8 mouse cellular contexts compared by ENCODE assay signal in the genomic region with DNA sequence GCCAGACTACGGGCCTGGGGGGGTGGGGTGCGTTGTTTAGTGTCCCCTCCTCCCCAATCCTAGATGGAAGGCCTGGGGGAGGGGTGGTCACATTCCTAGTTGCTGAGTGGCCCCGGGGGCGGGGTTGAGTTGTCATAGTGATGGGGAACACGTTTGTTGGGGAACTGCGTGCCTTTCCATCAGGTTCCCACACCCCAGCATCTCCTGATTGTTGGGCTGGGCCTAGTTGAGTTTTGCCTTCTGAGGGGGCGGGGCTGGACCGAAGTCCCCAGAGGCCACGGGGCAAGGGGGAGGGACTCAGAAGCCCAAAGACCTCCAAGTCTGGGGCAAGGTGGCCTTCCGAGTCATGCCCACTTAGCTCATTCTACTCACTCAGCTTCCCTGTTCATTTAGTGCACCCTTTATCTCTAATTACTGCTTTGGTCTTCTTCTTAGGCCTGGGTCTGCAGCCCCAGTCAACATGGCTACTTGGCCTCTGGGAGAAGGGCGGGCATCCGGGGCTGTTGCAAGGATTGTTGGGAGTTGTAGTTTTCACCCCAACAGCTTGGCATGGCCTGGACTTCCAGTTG. TPM values are rescaled to one million over a fixed set of nuclear protein-coding genes. Genes with fewer than 3 reads are reported as not detected.
DNase-seq lines count a peak whose midpoint lies in the region; ATAC-seq and TF ChIP-seq lines count a peak whose summit lies in the region.

No protein-coding gene starts in this region.

- DNase-seq in left cerebral cortex, adult 2 months (ENCODE audit: extremely low spot score in 1 of 2, low spot score in 2 of 2): peak in 1 of 2 experiments; percentile 45
- DNase-seq in left cerebral cortex, adult 11 months (ENCODE audit: low spot score): no peak
- DNase-seq in embryo, embryonic 10 days (ENCODE audit: low spot score): peak; percentile 85
- DNase-seq in gastrocnemius, postnatal 4 days (ENCODE audit: low spot score in 2 of 2): peak; percentile 67 to 80
- peak; percentile 96 for DNase-seq in liver, adult 2 months (ENCODE audit: extremely low read depth, low read depth, low spot score)
- peak; percentile 80 for DNase-seq in testis, postnatal 14 days (ENCODE audit: low spot score)

- H3K79me2 ChIP-seq in liver, adult 2 months (ENCODE audit: control insufficient read depth, insufficient read depth, low read length): peaks cover 41% of the 10 kb centered on the region

- peak overlapping the region; percentile 60 for H3K9ac ChIP-seq in intestine, embryonic 16.5 days (ENCODE audit: low read depth, low read length)
- H3K9ac ChIP-seq in liver, adult 2 months (ENCODE audit: low read depth, low read length): peak overlapping the region; percentile 72

- peak overlapping the region; percentile 59 for H3K4me2 ChIP-seq in intestine, embryonic 16.5 days (ENCODE audit: low read depth, low read length)

- intact Hi-C loops in left cerebral cortex, adult 2 months (cut with DNase I): no loop called here

- peak; percentile 73 for ATAC-seq in intestine, embryonic 16.5 days
- peak; percentile 66 for ATAC-seq in monocyte, adult 5-6 weeks (replicated peaks; ENCODE audit: insufficient number of reproducible peaks, low FRiP score, low TSS enrichment, poor library complexity, severe bottlenecking)

- no peak for TF ChIP-seq POLR2A in liver, adult 2 months (IDR thresholded peaks at IDR 0.05; ENCODE audit: extremely low read depth, insufficient read depth, low read length)

- H3K27me3 ChIP-seq in intestine, embryonic 16.5 days (replicated peaks; ENCODE audit: control insufficient read depth, insufficient read depth, low read length): no peaks in the 10 kb centered on the region
- no peaks in the 10 kb centered on the region for H3K27me3 ChIP-seq in liver, adult 2 months (ENCODE audit: control insufficient read depth, insufficient read depth, low read length)

- peak overlapping the region; percentile 81 for H3K27ac ChIP-seq in left cerebral cortex, adult 2 months
- H3K27ac ChIP-seq in intestine, embryonic 16.5 days (ENCODE audit: low read length): peak overlapping the region; percentile 95
- peak overlapping the region; percentile 87 for H3K27ac ChIP-seq in liver, adult 2 months (replicated peaks; ENCODE audit: insufficient read depth, low read depth, low read length)

- H3K36me3 ChIP-seq in intestine, embryonic 16.5 days (ENCODE audit: control insufficient read depth, insufficient read depth, low read length): peaks cover 13% of the 10 kb centered on the region
- H3K36me3 ChIP-seq in liver, adult 2 months (ENCODE audit: control insufficient read depth, insufficient read depth, low read length): peaks cover 8% of the 10 kb centered on the region

- TF ChIP-seq CTCF in left cerebral cortex, adult 2 months (IDR thresholded peaks at IDR 0.05): no peak
- TF ChIP-seq CTCF in liver, adult 2 months (IDR thresholded peaks at IDR 0.05; ENCODE audit: low read depth, low read length): no peak

- peaks cover 31% of the 10 kb centered on the region for H3K4me1 ChIP-seq in intestine, embryonic 16.5 days (ENCODE audit: control insufficient read depth, insufficient read depth, low read length)
- H3K4me1 ChIP-seq in liver, adult 2 months (ENCODE audit: control insufficient read depth, insufficient read depth, low read length): peaks cover 26% of the 10 kb centered on the region

- H3K9me3 ChIP-seq in intestine, embryonic 16.5 days (ENCODE audit: control insufficient read depth, low read length): no peaks in the 10 kb centered on the region

- 3% methylated on average over 12 of the region's 12 CpGs for WGBS in intestine, embryonic 16.5 days
- WGBS in liver, adult 2 months: 3% methylated on average over 12 of the region's 12 CpGs

- H3K4me3 ChIP-seq in left cerebral cortex, adult 2 months: peak overlapping the region; percentile 33
- peak overlapping the region; percentile 44 for H3K4me3 ChIP-seq in intestine, embryonic 16.5 days (ENCODE audit: low read length)
- H3K4me3 ChIP-seq in liver, adult 2 months (ENCODE audit: insufficient read depth, low read depth, low read length): peak overlapping the region; percentile 58

RNA-seq across cellular contexts. Expression of gene Hdgf, which starts 4.5 kb away (rescaled TPM):
- total RNA-seq in left cerebral cortex, adult 2 months (2021): 100 to 1,000 TPM; 148 to 151 TPM
- total RNA-seq in gastrocnemius, postnatal 4 days (2021): 100 to 1,000 TPM; 179 to 182 TPM
- 75.5 and 76.0 TPM in 2 replicates for polyA plus RNA-seq in intestine, embryonic 16.5 days (2015; fragmentation: Nextera tagmentation; extraction: Ambion mirVana)
- total RNA-seq in liver, adult 2 months (2014; rRNA removed): 58.8 and 64.5 TPM in 2 replicates
- polyA plus RNA-seq in liver, adult 2 months (2012; rRNA removed): 74.7 and 87.3 TPM in 2 replicates
- total RNA-seq in monocyte, adult 5-6 weeks (2017): 64.5 to 128 TPM (median 77.2 TPM) in 3 replicates

RNA-seq across cellular contexts. Expression of gene Mrpl24, which starts 8.6 kb away (rescaled TPM):
- total RNA-seq in left cerebral cortex, adult 2 months (2021): 10 to 100 TPM; 52.6 to 55.1 TPM
- 10 to 100 TPM; 55.0 to 57.0 TPM for total RNA-seq in gastrocnemius, postnatal 4 days (2021)
- 78.7 and 80.6 TPM in 2 replicates for polyA plus RNA-seq in intestine, embryonic 16.5 days (2015; fragmentation: Nextera tagmentation; extraction: Ambion mirVana)
- 84.6 and 96.6 TPM in 2 replicates for total RNA-seq in liver, adult 2 months (2014; rRNA removed)
- 35.3 and 37.9 TPM in 2 replicates for polyA plus RNA-seq in liver, adult 2 months (2012; rRNA removed)
- 149 to 161 TPM (median 154 TPM) in 3 replicates for total RNA-seq in monocyte, adult 5-6 weeks (2017)

RNA-seq across cellular contexts. Expression of gene Isg20l2, which starts 19.5 kb away (rescaled TPM):
- 10 to 100 TPM; 15.1 to 15.6 TPM for total RNA-seq in left cerebral cortex, adult 2 months (2021)
- 10 to 100 TPM; 20.2 to 20.6 TPM for total RNA-seq in gastrocnemius, postnatal 4 days (2021)
- polyA plus RNA-seq in intestine, embryonic 16.5 days (2015; fragmentation: Nextera tagmentation; extraction: Ambion mirVana): 37.2 and 39.8 TPM in 2 replicates
- 6.8 and 9.3 TPM in 2 replicates for total RNA-seq in liver, adult 2 months (2014; rRNA removed)
- 7.0 and 7.2 TPM in 2 replicates for polyA plus RNA-seq in liver, adult 2 months (2012; rRNA removed)
- 33.3 to 49.0 TPM (median 35.4 TPM) in 3 replicates for total RNA-seq in monocyte, adult 5-6 weeks (2017)

RNA-seq across cellular contexts. Expression of gene Rrnad1, which starts 19.9 kb away (rescaled TPM):
- total RNA-seq in left cerebral cortex, adult 2 months (2021): 10 to 100 TPM; 22.9 to 24.7 TPM
- total RNA-seq in gastrocnemius, postnatal 4 days (2021): 1 to 10 TPM; 7.4 to 8.7 TPM
- polyA plus RNA-seq in intestine, embryonic 16.5 days (2015; fragmentation: Nextera tagmentation; extraction: Ambion mirVana): 14.2 and 14.3 TPM in 2 replicates
- 5.3 and 6.2 TPM in 2 replicates for total RNA-seq in liver, adult 2 months (2014; rRNA removed)
- polyA plus RNA-seq in liver, adult 2 months (2012; rRNA removed): 10.1 and 18.4 TPM in 2 replicates
- 12.9 to 20.5 TPM (median 16.9 TPM) in 3 replicates for total RNA-seq in monocyte, adult 5-6 weeks (2017)

RNA-seq across cellular contexts. Expression of gene Prcc, which starts 25.2 kb away (rescaled TPM):
- total RNA-seq in left cerebral cortex, adult 2 months (2021): 10 to 100 TPM; 58.3 to 60.6 TPM
- total RNA-seq in gastrocnemius, postnatal 4 days (2021): 10 to 100 TPM; 56.7 to 58.3 TPM
- polyA plus RNA-seq in intestine, embryonic 16.5 days (2015; fragmentation: Nextera tagmentation; extraction: Ambion mirVana): 9.8 and 10.7 TPM in 2 replicates
- 8.0 and 9.9 TPM in 2 replicates for total RNA-seq in liver, adult 2 months (2014; rRNA removed)
- polyA plus RNA-seq in liver, adult 2 months (2012; rRNA removed): 15.1 and 16.8 TPM in 2 replicates
- 18.4 to 35.5 TPM (median 22.3 TPM) in 3 replicates for total RNA-seq in monocyte, adult 5-6 weeks (2017)
